Mouse (Mus musculus): ENCODE results near the gene Rad1.

DNA sequence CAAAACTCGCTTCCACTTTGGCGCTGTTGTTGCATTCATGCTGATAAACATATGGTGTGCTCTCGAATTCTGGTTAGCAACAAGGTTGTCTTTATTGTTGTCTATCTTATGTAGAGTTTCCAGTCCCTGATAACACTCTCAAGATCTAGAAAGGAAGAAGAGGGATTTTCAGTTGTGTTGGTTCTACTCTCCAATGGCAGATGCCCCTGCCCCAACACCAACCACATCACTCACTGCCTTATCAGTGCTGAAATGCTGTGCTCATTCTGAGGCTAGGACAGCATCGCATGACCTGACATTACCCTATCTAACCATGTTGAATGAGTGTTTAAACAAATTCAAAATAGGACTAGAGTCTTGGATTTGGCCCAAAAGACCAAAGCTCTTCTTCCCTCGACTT, 14.2 kb downstream of the Rad1 start:
- TF ChIP-seq CTCF (IDR thresholded peaks at IDR 0.05; ENCODE audit: low read depth, low read length) (no peak), TAL1 (conservative IDR thresholded peaks at IDR 0.05; ENCODE audit: low read depth, low read length) (no peak)

Data from G1E (cell line).